Mouse (Mus musculus) forebrain, embryonic 10.5 days (tissue): Measurements from ENCODE around the gene D130052B06Rik. TPM values are rescaled to one million over a fixed set of nuclear protein-coding genes. Genes with fewer than 3 reads are reported as not detected.

Experiments
- DNase-seq: peaks from one replicate; pipeline ENCODE4 v3.0.0-alpha.2; 2017; ENCODE audit warnings: low spot score; ENCODE audit errors: extremely low spot score
- H3K27ac ChIP-seq: fragments of 300-500 bp; sonication (generic); 2 replicates; pipeline ENCODE4 v1.5.1; 2016; ENCODE audit warnings: mild to moderate bottlenecking
- H3K27me3 ChIP-seq: fragments of 300-500 bp; sonication (generic); 2 replicates; pipeline ENCODE4 v1.6.1; 2016; ENCODE audit warnings: mild to moderate bottlenecking; ENCODE audit not compliant: poor library complexity, severe bottlenecking
- H3K36me3 ChIP-seq: fragments of 300-500 bp; sonication (generic); replicated peaks from 2 replicates; pipeline ENCODE4 v1.6.1; 2016; ENCODE audit warnings: mild to moderate bottlenecking, moderate library complexity
- H3K4me1 ChIP-seq: fragments of 300-500 bp; sonication (generic); 2 replicates; pipeline ENCODE4 v1.6.1; 2016
- H3K4me3 ChIP-seq: fragments of 300-500 bp; sonication (generic); 2 replicates; pipeline ENCODE4 v1.5.1; 2016; ENCODE audit warnings: mild to moderate bottlenecking, moderate library complexity
- H3K9me3 ChIP-seq: fragments of 300-500 bp; sonication (generic); 2 replicates; pipeline ENCODE4 v1.6.1; 2016; ENCODE audit warnings: mild to moderate bottlenecking, moderate library complexity
- WGBS: fragments of 180-500 bp; shearing (Covaris S2); methylation state at CpG from one replicate; pipeline ENCODE4 v1.1.7; 2016; 5-methylcytosine and 5-hydroxymethylcytosine counted together
- polyA plus RNA-seq: library from polyadenylated mRNA; unstranded; fragments of >200 nt; fragmentation: Nextera tagmentation; extraction: Ambion mirVana; gene quantifications from 2 replicates; pipeline ENCODE4 v1.2.1, GENCODE M21; 2016

Gene D130052B06Rik
- polyA plus RNA-seq: not detected in 2 replicates

DNA sequence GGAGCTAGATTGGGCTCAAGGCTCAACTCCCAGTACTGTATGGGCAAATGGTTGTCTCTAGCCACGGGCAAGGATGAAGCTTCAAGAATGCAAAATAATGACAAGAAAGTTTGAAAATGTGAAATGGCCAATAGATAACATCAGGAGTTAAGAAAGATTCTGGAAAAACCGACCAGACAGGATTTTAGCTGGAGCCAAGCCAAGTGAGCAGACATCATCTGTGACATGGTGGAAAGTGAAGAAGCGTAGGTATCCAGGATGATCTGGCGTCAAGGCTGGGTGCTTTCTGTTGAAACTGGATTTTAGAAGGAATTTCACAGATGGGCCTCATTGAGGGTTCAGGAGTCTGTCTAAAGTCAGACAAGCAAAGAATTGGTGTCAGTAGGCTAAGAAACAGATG is at the start of gene D130052B06Rik:
Gene D130052B06Rik, plus strand, starts transcription at position 317 of the 400 bp plus-strand sequence.
- WGBS: 85% methylated on average over 4 of the region's 4 CpGs
- Histone ChIP-seq H3K27me3 (no peaks in the 10 kb centered on the region), H3K4me1 (0 out of 2 replicates have a peak, but pooled peaks cover 3% of the 10 kb centered on the region), H3K4me3 (no peak within 1 kb of the TSS), H3K27ac (no peak within 1 kb of the TSS), H3K36me3 (no peaks in the 10 kb centered on the region), H3K9me3 (no peaks in the 10 kb centered on the region)
- DNase-seq: no peak

- Histone ChIP-seq H3K27me3 (no peaks in the 10 kb centered on the region), H3K27ac (no peak overlapping the region), H3K4me1 (no peaks in the 10 kb centered on the region), H3K4me3 (no peak overlapping the region), H3K9me3 (no peaks in the 10 kb centered on the region), H3K36me3 (no peaks in the 10 kb centered on the region)
- WGBS: 83% methylated on average over 14 of the region's 14 CpGs
- DNase-seq: no peak
Measured at GRCm38 (mm10) chr11:33550861-33551560, 48.1 kb upstream of the D130052B06Rik start.

GRCm38 (mm10) chr11:33554123-33554522 is 45.0 kb upstream of the D130052B06Rik start:
- no peak for DNase-seq
- Histone ChIP-seq H3K4me3 (no peak overlapping the region), H3K9me3 (no peaks in the 10 kb centered on the region), H3K4me1 (no peaks in the 10 kb centered on the region), H3K27me3 (no peaks in the 10 kb centered on the region), H3K27ac (no peak overlapping the region), H3K36me3 (no peaks in the 10 kb centered on the region)
- WGBS: 85% methylated on average over 8 of the region's 8 CpGs

GRCm38 (mm10) chr11:33563921-33564320 is 35.2 kb upstream of the D130052B06Rik start:
- 91% methylated on average over 2 of the region's 2 CpGs for WGBS

DNA sequence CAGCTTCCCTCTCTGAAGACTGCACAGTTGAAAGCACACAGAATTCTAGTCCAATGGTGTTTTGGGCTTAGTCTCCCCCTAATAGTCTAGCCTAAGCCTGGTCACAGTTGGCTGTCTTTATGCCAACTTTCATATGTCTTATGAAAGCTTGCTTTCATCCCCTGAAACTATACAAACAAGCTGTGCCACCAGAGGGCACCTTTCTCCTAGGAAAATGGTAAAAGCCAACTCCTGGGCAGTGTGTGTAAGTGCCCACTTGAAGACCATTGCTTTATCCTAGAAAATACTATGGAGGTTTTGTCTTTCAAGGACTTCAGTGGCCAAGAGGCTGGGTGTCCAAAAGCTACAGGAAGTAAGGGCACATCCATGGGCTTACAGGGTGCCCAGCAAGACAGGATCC is 28.7 kb upstream of the D130052B06Rik start:
- DNase-seq: no peak
- no peaks in the 10 kb centered on the region for H3K9me3 ChIP-seq
- no peaks in the 10 kb centered on the region for H3K27me3 ChIP-seq
- H3K4me1 ChIP-seq: no peaks in the 10 kb centered on the region
- H3K36me3 ChIP-seq: no peaks in the 10 kb centered on the region
- no peak overlapping the region for H3K4me3 ChIP-seq
- no peak overlapping the region for H3K27ac ChIP-seq

More at GRCm38 (mm10) chr11:33563921-33564320, 35.2 kb upstream of the D130052B06Rik start:
- Histone ChIP-seq H3K27me3 (no peaks in the 10 kb centered on the region), H3K4me1 (no peaks in the 10 kb centered on the region), H3K4me3 (no peak overlapping the region), H3K9me3 (0 out of 2 replicates have a peak, but pooled peaks cover 2% of the 10 kb centered on the region), H3K27ac (no peak overlapping the region), H3K36me3 (no peaks in the 10 kb centered on the region)
- DNase-seq: no peak

GRCm38 (mm10) chr11:33574944-33575343 is 24.2 kb upstream of the D130052B06Rik start:
- H3K27ac ChIP-seq: no peak overlapping the region
- no peaks in the 10 kb centered on the region for H3K36me3 ChIP-seq
- no peak for DNase-seq
- no peaks in the 10 kb centered on the region for H3K9me3 ChIP-seq
- WGBS: 81% methylated on average over 3 of the region's 3 CpGs
- H3K4me1 ChIP-seq: no peaks in the 10 kb centered on the region
- H3K4me3 ChIP-seq: no peak overlapping the region
- H3K27me3 ChIP-seq: no peaks in the 10 kb centered on the region

DNA sequence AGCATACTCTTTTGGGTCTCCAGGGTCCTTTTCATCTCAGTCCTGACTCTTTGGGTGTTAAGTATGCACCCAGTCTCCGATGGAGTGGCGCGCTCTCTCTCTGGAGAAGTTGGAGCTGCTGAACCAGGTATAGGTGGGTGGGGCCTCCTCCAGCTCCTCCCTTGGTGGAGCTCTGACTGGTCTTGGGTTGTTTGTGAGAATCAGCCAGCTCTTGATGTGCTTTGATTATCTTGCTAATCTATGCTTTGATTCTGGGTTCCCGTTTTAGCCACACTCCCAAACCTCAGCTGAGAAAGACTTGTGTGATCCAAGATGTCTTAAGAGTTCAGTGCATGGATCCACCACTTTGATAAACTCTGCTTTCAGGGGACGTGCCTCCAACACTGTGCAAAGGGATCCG is 20.2 kb upstream of the D130052B06Rik start, which contains the start of gene Gabrp:
Gene Gabrp, minus strand, starts transcription at position 101 of the 400 bp plus-strand sequence.
- Histone ChIP-seq H3K9me3 (no peaks in the 10 kb centered on the region), H3K4me1 (0 out of 2 replicates have a peak, but pooled peaks cover 2% of the 10 kb centered on the region), H3K4me3 (no peak within 1 kb of the TSS), H3K36me3 (no peaks in the 10 kb centered on the region), H3K27me3 (no peaks in the 10 kb centered on the region), H3K27ac (no peak within 1 kb of the TSS)
- WGBS: 56% methylated on average over 6 of the region's 6 CpGs
- no peak for DNase-seq

DNA sequence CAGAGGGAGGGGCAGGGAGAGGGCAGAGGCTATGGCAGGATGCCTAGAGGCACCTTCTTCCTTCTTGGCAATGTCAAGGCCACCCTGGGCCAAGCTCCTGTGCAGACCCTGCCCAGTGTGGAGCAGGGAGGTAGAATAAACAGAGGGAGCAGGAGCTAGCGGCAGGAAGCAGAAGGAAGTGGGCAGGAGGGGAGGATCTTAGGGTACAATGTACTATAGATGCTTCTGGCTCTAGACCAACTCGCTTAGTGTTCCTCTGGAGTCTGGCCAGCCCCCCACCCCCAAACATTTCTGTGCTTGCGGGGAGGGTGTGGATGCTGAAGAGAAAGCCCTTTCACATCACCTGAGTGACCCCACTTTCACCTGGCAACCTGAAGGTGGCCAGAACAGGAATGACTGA is 19.5 kb upstream of the D130052B06Rik start:
- 0 out of 2 replicates have a peak, but pooled peaks cover 2% of the 10 kb centered on the region for H3K4me1 ChIP-seq
- no peaks in the 10 kb centered on the region for H3K36me3 ChIP-seq
- no peak overlapping the region for H3K27ac ChIP-seq
- WGBS: 80% methylated on average over 3 of the region's 3 CpGs
- DNase-seq: no peak
- H3K4me3 ChIP-seq: no peak overlapping the region
- no peaks in the 10 kb centered on the region for H3K9me3 ChIP-seq
- no peaks in the 10 kb centered on the region for H3K27me3 ChIP-seq

DNA sequence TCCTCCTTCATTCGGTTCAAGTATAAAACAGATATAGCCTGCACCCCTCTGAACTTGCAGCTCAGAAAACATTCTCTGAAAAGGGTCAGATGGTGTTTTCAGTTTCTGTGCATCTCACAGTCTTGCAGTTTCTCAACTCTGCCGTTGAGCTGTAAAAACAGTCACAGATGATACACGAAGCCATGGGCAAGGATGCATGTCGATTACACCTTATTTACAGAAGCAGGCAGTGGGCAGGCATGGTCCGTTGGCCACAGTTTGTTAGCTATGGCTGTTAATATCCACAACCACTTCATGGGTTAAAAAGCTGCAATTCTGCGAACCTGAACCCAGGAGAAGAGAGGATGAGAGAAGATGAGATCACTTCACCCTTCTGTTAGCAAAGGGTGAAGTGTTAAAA is 12.5 kb upstream of the D130052B06Rik start:
- H3K9me3 ChIP-seq: no peaks in the 10 kb centered on the region
- no peak overlapping the region for H3K4me3 ChIP-seq
- H3K36me3 ChIP-seq: no peaks in the 10 kb centered on the region
- DNase-seq: no peak
- WGBS: 89% methylated on average over 6 of the region's 6 CpGs
- 0 out of 2 replicates have a peak, but pooled peaks cover 2% of the 10 kb centered on the region for H3K4me1 ChIP-seq
- no peaks in the 10 kb centered on the region for H3K27me3 ChIP-seq
- no peak overlapping the region for H3K27ac ChIP-seq

DNA sequence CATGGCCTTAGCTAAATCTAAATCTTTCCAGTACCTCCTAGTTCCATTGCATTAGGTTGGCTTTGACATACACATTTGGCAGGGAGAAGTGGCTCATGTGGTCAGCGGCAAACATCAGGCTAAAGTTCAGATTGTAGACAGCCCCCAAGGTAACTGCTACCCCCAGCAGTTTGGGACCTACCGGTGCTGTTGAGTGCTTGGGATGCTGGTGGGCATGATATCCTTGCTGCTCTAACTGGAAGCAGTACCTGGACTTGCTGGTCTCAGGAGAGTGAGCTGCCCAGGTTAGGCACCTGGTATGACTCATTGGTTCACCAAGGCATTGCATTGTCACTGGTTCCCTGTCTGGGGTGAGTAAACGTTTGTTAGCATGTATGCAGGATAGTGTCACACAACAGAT is 8.3 kb upstream of the D130052B06Rik start:
- no peaks in the 10 kb centered on the region for H3K9me3 ChIP-seq
- no peaks in the 10 kb centered on the region for H3K4me1 ChIP-seq
- H3K36me3 ChIP-seq: no peaks in the 10 kb centered on the region
- no peak overlapping the region for H3K4me3 ChIP-seq
- 84% methylated on average over 3 of the region's 3 CpGs for WGBS
- H3K27ac ChIP-seq: no peak overlapping the region
- no peak for DNase-seq
- no peaks in the 10 kb centered on the region for H3K27me3 ChIP-seq

- Histone ChIP-seq H3K27ac (no peak overlapping the region), H3K27me3 (no peaks in the 10 kb centered on the region), H3K36me3 (no peaks in the 10 kb centered on the region), H3K4me3 (no peak overlapping the region), H3K4me1 (0 out of 2 replicates have a peak, but pooled peaks cover 3% of the 10 kb centered on the region), H3K9me3 (no peaks in the 10 kb centered on the region)
- no peak for DNase-seq
- 93% methylated on average over 4 of the region's 4 CpGs for WGBS
Measured at GRCm38 (mm10) chr11:33592826-33593225, 6.3 kb upstream of the D130052B06Rik start.

GRCm38 (mm10) chr11:33596655-33597054 is 2.4 kb upstream of the D130052B06Rik start:
- Histone ChIP-seq H3K36me3 (no peaks in the 10 kb centered on the region), H3K9me3 (no peaks in the 10 kb centered on the region), H3K4me1 (0 out of 2 replicates have a peak, but pooled peaks cover 3% of the 10 kb centered on the region), H3K27ac (no peak overlapping the region), H3K27me3 (no peaks in the 10 kb centered on the region), H3K4me3 (no peak overlapping the region)
- no peak for DNase-seq
- 82% methylated on average over 4 of the region's 4 CpGs for WGBS

DNA sequence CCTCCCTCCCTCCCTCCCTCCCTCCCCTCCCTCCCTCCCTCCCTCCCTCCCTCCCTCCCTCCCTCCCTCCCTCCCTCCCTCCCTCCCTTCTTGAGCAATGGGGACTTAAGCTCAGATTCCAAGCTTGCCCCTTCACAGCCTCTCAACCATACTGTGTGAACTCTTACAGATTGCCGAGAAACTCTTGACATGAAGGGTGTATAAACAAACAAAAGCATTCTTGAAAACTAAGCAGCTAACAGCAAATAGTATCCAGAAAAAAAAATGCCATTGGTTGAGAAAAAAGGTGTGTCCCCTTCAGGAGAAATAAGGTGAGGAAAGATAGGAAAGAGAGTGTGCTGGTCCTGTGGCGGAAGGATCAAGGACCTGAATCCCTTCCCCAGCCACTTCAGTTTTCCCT is 4.1 kb downstream of the D130052B06Rik start:
- Histone ChIP-seq H3K4me3 (no peak overlapping the region), H3K36me3 (no peaks in the 10 kb centered on the region), H3K4me1 (peaks cover 10% of the 10 kb centered on the region; the same call in 1 of the 2 replicates), H3K27me3 (no peaks in the 10 kb centered on the region), H3K9me3 (no peaks in the 10 kb centered on the region), H3K27ac (no peak overlapping the region)
- DNase-seq: no peak
- 78% methylated on average over 2 of the region's 2 CpGs for WGBS
